Mouse (Mus musculus): ENCODE measurements around the gene Gm4301. TPM values are rescaled to one million over a fixed set of nuclear protein-coding genes. Genes with fewer than 3 reads are reported as not detected.
"Not testable (repeated sequence)": the region's sequence is repeated elsewhere in the genome, so short reads cannot be mapped to it uniquely, and the experiment has no call there.

Gene Gm4301
- not detected for total RNA-seq (2021)
- long read RNA-seq, experiment 1 = 0 reads
- long read RNA-seq, experiment 2 = 0 reads

DNA sequence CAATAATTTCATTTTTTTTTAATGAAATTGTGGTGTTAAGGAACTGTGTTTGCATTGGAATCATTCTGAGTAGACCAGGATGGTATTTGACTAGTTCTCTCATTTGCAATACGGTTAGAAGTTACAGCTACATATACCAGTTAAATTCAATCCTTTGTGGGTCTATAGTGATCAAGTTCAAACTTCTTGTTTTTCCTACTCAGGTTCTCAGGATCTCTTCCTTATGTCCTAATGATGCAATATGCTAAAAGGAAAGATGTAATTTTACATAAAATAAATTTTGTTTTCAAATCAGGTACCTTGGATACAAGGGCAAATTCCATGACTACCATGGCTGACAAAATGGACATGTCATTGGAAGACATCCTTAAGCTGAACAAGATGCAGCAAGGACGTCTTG lies at the start of gene Gm4301:
TSS of gene Gm4301 (plus strand) at position 301 of the 400 bp plus-strand sequence.
- intact Hi-C loops (cut with DNase I; ENCODE audit: low total_unique reads); DNase-seq: not testable (repeated sequence)

DNA sequence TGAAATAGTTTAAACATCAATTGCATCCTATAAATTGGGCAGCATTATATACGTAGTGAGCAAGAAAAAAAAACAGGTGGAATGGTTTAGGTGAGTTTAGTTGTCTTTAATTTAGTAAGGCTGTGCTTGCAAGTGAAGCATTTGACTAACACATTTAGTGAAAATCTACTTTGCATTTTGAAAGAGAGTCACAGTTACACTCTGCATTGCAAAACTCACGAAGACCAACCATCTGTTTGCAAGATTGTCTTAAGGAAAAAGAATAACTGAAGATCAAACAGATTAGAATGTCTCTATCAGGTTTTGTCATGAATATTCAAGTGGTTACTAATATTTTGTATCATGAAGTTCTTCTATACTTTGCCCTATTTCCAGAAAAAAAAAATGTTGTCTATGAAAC lies 39.4 kb upstream of the Gm4301 start:
- intact Hi-C loops (cut with DNase I; ENCODE audit: low total_unique reads) = no loop called here
- no peak for DNase-seq

DNA sequence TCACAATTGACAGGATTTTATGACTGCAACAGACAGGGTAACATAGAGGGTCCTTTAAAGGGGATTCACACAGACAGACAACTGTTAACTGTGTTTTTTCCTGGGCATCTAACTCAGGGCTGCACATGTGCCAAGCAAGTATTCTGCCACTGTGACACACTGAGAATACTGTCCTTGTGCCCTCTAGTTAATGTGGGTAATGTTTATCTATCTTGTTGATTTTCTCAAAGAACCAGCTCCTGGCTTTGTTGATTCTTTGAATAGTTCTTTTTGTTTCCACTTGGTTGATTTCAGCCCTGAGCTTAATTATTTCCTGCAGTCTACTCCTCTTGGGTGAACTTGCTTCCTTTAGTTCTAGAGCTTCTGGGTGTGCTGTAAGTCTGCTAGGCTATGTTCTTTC lies 35.4 kb upstream of the Gm4301 start:
- not testable (repeated sequence) for DNase-seq

DNA sequence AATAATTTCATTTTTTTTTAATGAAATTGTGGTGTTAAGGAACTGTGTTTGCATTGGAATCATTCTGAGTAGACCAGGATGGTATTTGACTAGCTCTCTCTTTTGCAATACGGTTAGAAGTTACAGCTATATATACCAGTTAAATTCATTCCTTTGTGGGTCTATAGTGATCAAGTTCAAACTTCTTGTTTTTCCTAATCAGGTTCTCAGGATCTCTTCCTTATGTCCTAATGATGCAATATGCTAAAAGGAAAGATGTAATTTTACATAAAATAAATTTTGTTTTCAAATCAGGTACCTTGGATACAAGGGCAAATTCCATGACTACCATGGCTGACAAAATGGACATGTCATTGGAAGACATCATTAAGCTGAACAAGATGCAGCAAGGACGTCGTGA lies 5.1 kb downstream of the Gm4301 start, which contains the start of gene Gm4302:
TSS of gene Gm4302 (plus strand) at position 301 of the 400 bp plus-strand sequence.
- DNase-seq; intact Hi-C loops (cut with DNase I; ENCODE audit: low total_unique reads): not testable (repeated sequence)

More for the DNA sequence above, 35.4 kb upstream of the Gm4301 start:
- intact Hi-C loops (cut with DNase I; ENCODE audit: low total_unique reads) = not testable (repeated sequence)

DNA sequence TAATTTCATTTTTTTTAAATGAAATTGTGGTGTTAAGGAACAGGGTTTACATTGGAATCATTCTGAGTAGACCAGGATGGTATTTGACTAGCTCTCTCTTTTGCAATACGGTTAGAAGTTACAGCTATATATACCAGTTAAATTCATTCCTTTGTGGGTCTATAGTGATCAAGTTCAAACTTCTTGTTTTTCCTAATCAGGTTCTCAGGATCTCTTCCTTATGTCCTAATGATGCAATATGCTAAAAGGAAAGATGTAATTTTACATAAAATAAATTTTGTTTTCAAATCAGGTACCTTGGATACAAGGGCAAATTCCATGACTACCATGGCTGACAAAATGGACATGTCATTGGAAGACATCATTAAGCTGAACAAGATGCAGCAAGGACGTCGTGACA lies 10.2 kb downstream of the Gm4301 start, which contains the start of gene Gm4303:
TSS of gene Gm4303 (plus strand) at position 301 of the 400 bp plus-strand sequence.
- intact Hi-C loops (cut with DNase I; ENCODE audit: low total_unique reads); DNase-seq: not testable (repeated sequence)

DNA sequence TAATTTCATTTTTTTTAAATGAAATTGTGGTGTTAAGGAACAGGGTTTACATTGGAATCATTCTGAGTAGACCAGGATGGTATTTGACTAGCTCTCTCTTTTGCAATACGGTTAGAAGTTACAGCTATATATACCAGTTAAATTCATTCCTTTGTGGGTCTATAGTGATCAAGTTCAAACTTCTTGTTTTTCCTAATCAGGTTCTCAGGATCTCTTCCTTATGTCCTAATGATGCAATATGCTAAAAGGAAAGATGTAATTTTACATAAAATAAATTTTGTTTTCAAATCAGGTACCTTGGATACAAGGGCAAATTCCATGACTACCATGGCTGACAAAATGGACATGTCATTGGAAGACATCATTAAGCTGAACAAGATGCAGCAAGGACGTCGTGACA lies 15.3 kb downstream of the Gm4301 start, which contains the start of gene Gm4305:
TSS of gene Gm4305 (plus strand) at position 301 of the 400 bp plus-strand sequence.
- DNase-seq; intact Hi-C loops (cut with DNase I; ENCODE audit: low total_unique reads): not testable (repeated sequence)

DNA sequence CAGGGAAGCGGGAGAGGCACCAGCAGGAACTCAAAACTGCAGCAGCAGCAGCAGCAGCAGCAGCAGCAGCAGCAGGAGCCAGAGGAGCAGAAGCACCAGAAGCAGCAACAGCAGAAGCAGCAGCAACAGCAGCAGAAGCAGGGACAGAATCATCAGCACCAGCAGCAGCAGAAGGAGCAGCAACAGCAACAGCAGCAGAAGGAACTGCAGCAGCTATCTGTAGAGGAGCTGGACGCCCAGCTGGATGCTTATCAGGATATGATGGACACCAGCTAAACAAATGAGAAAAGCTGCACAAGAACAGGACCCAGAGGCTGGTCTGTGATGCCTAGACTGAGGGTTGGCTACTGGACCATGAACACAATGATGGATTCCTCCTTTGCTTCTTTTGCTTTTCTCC lies 21.4 kb downstream of the Gm4301 start:
- intact Hi-C loops (cut with DNase I; ENCODE audit: low total_unique reads) = not testable (repeated sequence)
- peak; percentile 4 for DNase-seq

DNA sequence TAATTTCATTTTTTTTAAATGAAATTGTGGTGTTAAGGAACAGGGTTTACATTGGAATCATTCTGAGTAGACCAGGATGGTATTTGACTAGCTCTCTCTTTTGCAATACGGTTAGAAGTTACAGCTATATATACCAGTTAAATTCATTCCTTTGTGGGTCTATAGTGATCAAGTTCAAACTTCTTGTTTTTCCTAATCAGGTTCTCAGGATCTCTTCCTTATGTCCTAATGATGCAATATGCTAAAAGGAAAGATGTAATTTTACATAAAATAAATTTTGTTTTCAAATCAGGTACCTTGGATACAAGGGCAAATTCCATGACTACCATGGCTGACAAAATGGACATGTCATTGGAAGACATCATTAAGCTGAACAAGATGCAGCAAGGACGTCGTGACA lies 25.6 kb downstream of the Gm4301 start, which contains the start of gene Gm4307:
TSS of gene Gm4307 (plus strand) at position 301 of the 400 bp plus-strand sequence.
- intact Hi-C loops (cut with DNase I; ENCODE audit: low total_unique reads); DNase-seq: not testable (repeated sequence)

DNA sequence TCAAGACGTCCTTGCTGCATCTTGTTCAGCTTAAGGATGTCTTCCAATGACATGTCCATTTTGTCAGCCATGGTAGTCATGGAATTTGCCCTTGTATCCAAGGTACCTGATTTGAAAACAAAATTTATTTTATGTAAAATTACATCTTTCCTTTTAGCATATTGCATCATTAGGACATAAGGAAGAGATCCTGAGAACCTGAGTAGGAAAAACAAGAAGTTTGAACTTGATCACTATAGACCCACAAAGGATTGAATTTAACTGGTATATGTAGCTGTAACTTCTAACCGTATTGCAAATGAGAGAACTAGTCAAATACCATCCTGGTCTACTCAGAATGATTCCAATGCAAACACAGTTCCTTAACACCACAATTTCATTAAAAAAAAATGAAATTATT lies 47.0 kb downstream of the Gm4301 start, which contains the start of gene Gm4312:
TSS of gene Gm4312 (minus strand) at position 101 of the 400 bp plus-strand sequence.
- DNase-seq; intact Hi-C loops (cut with DNase I; ENCODE audit: low total_unique reads): not testable (repeated sequence)

Other genes with a start within 250 kb of the Gm4301 start
- gene Gm4302, start 5.2 kb downstream of the Gm4301 start, total RNA-seq (2021) = not detected
- not detected for gene Gm4303, start 10.3 kb downstream of the Gm4301 start, total RNA-seq (2021)
- gene Gm4305, start 15.4 kb downstream of the Gm4301 start, total RNA-seq (2021) = not detected
- gene Gm4307, start 25.7 kb downstream of the Gm4301 start, total RNA-seq (2021) = not detected
- not detected for gene Gm4312, start 46.9 kb downstream of the Gm4301 start, total RNA-seq (2021)
- gene Tmtc3, start 151.7 kb downstream of the Gm4301 start, total RNA-seq (2021) = 10 to 100 TPM in 1 of 2 experiments, 1 to 10 TPM in 1; 9.5 to 10.0 TPM
- 1 to 10 TPM; 1.8 to 1.9 TPM for gene Cep290, start 151.9 kb downstream of the Gm4301 start, total RNA-seq (2021)